Mouse (Mus musculus) kidney, embryonic 14.5 days (tissue): Measurements from ENCODE around the gene Zfp131. TPM values are rescaled to one million over a fixed set of nuclear protein-coding genes. Genes with fewer than 3 reads are reported as not detected.

Experiments
- polyA plus RNA-seq: library from polyadenylated mRNA; unstranded; fragments of >200 nt; fragmentation: Nextera tagmentation; extraction: Ambion mirVana; gene quantifications from 2 replicates; pipeline ENCODE4 v1.2.1, GENCODE M21; 2014

Gene Zfp131
- polyA plus RNA-seq, 1 experiment from 2014 or later = 41.7 TPM

Other genes starting within 250 kb of the Zfp131 start
- 0.13 TPM in 1 of 2 replicates, not detected in the other for gene Ccl28, start 167.1 kb downstream of the Zfp131 start, polyA plus RNA-seq
- 85.4 and 161 TPM in 2 replicates for gene Hmgcs1, start 100.5 kb downstream of the Zfp131 start, polyA plus RNA-seq
- gene Nim1k, start 35.0 kb downstream of the Zfp131 start, polyA plus RNA-seq = 0.74 and 1.1 TPM in 2 replicates
- not detected in 2 replicates for gene AF067063, start 39.3 kb upstream of the Zfp131 start, polyA plus RNA-seq
- gene D13Ertd608e, start 45.1 kb upstream of the Zfp131 start, polyA plus RNA-seq = not detected in 2 replicates
- not detected in 2 replicates for gene Tcstv1, start 103.9 kb upstream of the Zfp131 start, polyA plus RNA-seq
- not detected in 2 replicates for gene Gm21761, start 138.4 kb upstream of the Zfp131 start, polyA plus RNA-seq
- not detected in 2 replicates for gene B020031M17Rik, start 159.9 kb upstream of the Zfp131 start, polyA plus RNA-seq
- not detected in 2 replicates for gene Gm36079, start 236.1 kb upstream of the Zfp131 start, polyA plus RNA-seq